Mouse (Mus musculus): ENCODE data around the gene Slc25a47.

DNA sequence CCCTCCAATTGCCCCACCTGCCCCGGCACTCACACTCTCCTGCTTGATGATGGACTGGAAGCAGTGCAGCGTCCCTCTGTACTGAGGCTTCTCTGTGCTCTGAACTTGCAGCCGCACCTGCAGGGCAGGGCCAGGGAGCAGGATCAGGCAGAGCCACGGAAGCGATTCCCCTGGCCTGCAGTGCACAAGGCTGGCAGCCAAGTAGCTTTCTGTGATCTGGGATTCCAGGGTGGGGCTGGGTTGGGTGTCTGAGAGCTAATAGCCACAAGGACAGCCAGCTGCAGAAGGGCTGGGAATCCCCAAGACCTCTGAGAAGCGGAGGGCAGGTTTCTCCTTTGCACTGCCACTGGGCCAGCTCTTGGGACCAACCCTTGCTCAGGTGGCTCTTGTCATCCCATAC, 8.2 kb upstream of the Slc25a47 start:
- TF ChIP-seq CTCF (IDR thresholded peaks at IDR 0.05; ENCODE audit: extremely low read depth, insufficient read depth, insufficient read length, insufficient replicate concordance) (no peak), POLR2A (IDR thresholded peaks at IDR 0.05; ENCODE audit: low read depth, low read length) (no peak)
